Mouse (Mus musculus) cortical plate, adult 2 months (tissue): Measurements from ENCODE around the gene Cx3cr1.

ENCODE experiments used
- CTCF ChIP-seq: fragments of 200-500 bp; IDR thresholded peaks from 2 replicates; pipeline ENCODE4 v1.5.1; 2011; ENCODE audit warnings: mild to moderate bottlenecking, control low read depth, low read length; ENCODE audit not compliant: insufficient read depth; ENCODE audit errors: extremely low read depth
- POLR2A ChIP-seq: fragments of 200-500 bp; IDR thresholded peaks from 2 replicates; pipeline ENCODE4 v1.6.1; 2011; ENCODE audit warnings: mild to moderate bottlenecking, low read length, control low read depth; ENCODE audit not compliant: insufficient read depth; ENCODE audit errors: extremely low read depth

DNA sequence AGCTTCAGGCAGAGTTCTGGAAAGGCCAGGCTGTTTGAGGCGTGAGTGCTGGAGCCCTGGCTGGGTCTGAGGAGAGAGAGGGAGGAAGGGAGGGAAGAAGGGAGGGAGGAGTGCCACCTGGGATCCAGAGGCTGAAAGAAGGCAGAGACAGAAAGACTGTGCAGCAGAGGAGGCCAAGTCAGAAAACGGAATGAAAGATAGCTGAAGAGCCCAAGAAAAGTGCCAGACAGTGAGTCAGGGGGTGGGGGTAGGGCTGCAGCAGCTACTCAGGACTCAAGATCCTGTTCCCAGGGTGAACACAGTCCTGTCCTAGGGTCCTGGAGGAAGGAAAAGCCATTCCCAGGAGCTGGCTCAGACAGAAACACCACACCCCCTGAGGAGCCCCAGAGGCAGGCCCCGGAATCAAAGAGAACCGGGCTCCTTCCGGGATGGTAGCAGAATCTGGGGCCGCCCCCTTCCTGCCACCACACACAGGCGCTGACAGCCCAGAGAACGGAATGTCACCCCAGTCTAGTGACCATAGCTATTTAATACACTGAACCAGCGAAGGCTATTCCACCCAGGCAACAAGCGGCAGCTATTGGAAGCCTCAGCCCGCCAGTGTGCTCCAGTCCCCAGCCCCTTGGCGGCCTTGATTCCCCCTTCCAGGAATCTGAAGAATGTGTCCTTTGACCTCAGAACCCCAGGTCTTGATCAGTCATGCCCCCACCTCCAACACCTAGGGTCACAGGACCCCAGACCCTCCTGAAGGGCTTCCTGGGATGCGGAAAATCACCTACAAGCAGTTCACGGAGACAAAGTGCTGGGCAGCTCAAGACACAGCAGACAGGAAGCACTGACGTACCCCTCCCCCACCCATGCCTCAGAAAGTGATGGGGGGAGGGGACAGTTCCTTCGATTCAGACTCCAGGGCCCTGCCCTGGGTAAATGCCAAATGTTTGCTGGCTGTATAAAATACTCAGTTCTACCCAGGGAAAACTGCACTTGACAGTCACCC, 88.2 kb downstream of the Cx3cr1 start:
- no peak for TF ChIP-seq CTCF
- peak; percentile 35; the same call in 1 of the 2 replicates for TF ChIP-seq POLR2A
